Mouse (Mus musculus) right cerebral cortex, postnatal 4 days (tissue): Measurements from ENCODE around the gene Olfr1230.

Source experiments
- DNase-seq: peaks from one replicate; pipeline ENCODE4 v3.0.0-alpha.2; 2022

Gene Olfr1230

GRCm38 (mm10) chr2:89297168-89297567 is at the start of gene Olfr1230:
Olfr1230 (minus strand) TSS chr2:89297268.
- DNase-seq: no peak

- DNase-seq: no peak
These were observed 45.2 kb upstream of the Olfr1230 start, which contains the start of gene Olfr1233 for GRCm38 (mm10) chr2:89342298-89342697. Olfr1233 (minus strand) TSS chr2:89342398.

- no peak for DNase-seq
These were observed 32.5 kb upstream of the Olfr1230 start, which contains the start of gene Olfr1232 for GRCm38 (mm10) chr2:89329575-89329974. Olfr1232 (minus strand) TSS chr2:89329675.

- DNase-seq: no peak
These were observed 9.9 kb upstream of the Olfr1230 start, which contains the start of gene Olfr1231 for GRCm38 (mm10) chr2:89306974-89307373. Olfr1231 (minus strand) TSS chr2:89307074.

GRCm38 (mm10) chr2:89287914-89288313 is 9.2 kb downstream of the Olfr1230 start, which contains the start of gene Olfr1229:
Olfr1229 (minus strand) TSS chr2:89288014.
- DNase-seq: no peak

- no peak for DNase-seq
These were observed 43.1 kb downstream of the Olfr1230 start, which contains the start of gene Olfr1228 for GRCm38 (mm10) chr2:89253962-89254361. Olfr1228 (minus strand) TSS chr2:89254062.
